Mouse (Mus musculus): Measurements from ENCODE around the gene Gm5169. TPM values are rescaled to one million over a fixed set of nuclear protein-coding genes. Genes with fewer than 3 reads are reported as not detected.

The Gm5169 gene
- under 1 TPM; 0.20 to 0.61 TPM for polyA plus RNA-seq (2017; shearing (Covaris generic))

GRCm38 (mm10) chrX:25301355-25301754 is at the start of gene Gm5169:
Gene Gm5169 (minus strand): TSS chrX:25301455.

